Mouse (Mus musculus) adrenal gland, postnatal 36 days (tissue): ENCODE data around the gene Zp3. TPM values are rescaled to one million over a fixed set of nuclear protein-coding genes. Genes with fewer than 3 reads are reported as not detected.

Experiments
- DNase-seq, 2 experiments: peaks; one replicate each; pipeline ENCODE4 v3.0.0; 2021; ENCODE audit warnings: mixed read lengths in 1 of 2
- total RNA-seq, 2 experiments: library from RNA; stranded (reverse); gene quantifications; 2 replicates each; pipeline ENCODE4 v1.2.3; 2021

Gene Zp3
- total RNA-seq, 2 experiments from 2014 or later, result not detected

DNA sequence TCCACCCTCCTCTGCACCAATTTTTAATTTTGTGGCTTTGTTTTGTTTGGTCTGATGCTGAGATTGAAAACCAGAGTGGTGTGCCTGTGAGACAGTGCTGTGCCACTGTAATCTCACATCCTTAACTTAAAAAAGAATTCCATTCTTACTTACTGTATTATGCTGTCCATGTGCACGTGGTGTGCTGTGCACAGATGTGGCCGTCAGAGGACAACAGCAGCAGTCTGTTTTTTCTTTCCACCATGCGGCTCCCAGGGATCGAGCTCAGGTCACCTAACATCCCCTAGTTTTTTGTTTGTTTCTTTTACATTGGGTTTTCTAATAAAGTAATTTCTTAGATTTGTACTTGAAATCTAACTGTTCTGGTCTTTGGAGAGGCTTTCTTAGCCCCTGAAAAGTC is 24.6 kb downstream of the Zp3 start:
- no peak for DNase-seq

DNA sequence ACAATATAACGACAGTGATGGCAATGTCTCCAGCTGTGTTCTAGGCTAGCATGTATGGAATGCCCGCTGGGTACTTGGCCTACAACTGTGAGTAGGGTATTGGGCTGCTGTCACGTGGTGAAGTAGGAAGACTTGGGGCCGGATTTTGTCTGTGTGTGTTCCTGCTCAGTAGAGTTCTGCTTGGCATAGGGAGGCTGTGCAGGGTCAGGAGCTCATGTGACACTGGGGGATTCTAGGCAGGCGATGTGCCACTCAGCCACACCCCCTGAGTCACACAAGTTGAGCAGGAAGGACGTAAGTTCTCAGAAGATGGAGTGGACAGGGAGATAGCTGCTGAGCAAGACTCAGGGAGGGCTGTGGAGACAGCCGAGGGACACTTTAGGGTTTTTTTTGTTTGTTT is 27.8 kb downstream of the Zp3 start:
- DNase-seq, result peak; percentile 37 to 40

DNA sequence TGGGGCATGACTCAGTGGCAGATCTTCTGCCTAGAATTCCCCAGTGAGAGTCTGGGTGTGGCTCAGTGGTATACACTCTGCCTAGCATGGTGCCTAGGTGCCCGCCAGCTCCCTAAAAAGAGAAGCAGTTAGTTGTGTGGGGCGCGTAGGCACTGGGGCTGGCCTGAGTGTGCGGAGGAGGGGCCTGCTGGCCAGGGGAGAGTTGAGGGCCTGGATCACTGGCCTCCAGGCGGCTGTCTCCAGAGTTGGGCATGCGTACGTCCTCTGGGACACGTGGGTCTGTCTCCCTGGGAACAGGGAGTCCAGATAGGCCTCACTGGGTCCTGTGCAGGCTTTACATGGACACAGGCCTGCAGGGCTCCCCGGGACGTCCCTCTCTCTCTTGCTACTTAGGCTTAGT is 35.0 kb downstream of the Zp3 start:
- DNase-seq, result peak in 1 of 2 experiments; percentile 47

DNA sequence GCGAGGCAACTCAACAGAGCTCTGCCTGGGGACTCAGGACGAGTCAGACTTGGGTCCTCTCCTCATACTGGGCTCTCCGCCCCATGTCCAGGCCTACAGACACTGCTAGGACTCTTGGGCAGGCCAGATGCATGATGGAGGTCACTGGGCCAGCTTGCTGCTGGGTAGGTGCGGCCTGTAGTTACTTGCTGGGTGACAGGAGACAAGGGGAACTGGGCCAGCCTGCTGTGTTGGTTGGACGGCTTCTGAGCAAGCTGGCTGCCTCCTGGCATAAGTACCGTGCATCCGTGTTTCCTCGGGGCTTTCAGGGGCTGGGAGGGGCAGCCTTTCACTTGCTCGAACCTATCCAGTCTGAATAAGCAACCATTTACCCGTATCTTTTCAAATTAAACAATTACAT is 35.7 kb downstream of the Zp3 start:
- DNase-seq, result peak in 1 of 2 experiments; percentile 23

DNA sequence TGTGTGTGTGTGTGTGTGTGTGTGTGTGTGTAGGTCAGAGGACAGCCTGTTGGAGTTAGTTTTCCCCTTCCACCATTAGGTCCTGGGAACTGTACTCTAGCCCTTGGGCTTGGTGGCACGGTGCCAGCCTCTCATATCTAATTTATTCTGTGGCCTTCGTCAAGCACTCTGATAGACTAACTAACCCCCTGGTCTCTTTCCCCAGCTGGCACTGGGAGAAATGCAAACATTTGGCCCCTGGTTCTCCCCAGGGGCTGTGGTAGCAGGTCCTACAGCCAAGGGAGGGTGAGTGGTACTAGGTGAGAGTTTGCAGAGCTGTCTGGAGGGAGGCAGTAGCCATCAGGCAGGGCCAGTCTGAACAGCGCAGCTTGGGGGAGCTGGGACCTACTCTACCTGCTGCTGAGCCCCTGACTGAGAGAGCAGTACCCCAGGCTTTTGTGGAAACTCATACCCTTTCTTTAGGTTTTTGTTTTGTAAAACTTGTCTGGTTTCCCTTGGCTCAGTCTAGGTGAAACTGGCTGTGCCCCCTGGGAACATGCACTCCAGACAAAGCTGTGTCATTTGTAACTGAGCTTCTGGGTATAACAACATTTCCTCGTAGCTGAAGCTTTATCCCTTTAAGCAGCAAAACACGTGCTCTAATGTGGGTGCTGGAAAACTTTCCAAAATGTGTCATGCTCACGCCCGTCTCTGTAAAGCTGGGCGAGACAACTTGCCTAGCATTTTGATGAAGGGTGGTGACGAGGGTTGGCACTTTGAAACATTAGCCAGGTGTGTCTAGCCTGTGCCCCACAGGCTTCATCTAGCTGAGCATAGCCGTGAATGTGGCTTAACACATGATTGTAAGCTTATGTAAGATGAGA is 36.3 kb downstream of the Zp3 start:
- DNase-seq, result peak; percentile 70 to 79

DNA sequence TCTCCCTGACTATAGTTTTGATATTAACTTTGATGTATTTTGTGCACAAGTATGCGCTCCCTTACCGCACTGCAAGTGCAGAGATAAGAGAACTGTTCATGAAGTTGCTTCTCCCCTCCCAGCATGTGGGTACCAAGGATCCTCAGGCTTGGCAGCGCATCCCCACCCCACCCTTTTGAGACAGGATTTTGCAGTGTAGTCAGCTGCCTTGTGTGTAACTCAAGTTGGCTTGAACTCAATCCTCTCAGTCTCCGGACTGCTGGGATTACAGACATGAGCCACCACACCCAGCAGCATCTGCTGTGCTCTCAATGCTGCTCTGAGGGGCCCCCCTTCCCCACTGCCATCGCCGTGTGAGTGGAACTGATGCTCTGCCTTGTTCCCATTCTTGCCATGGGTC is 37.4 kb downstream of the Zp3 start:
- no peak for DNase-seq

DNA sequence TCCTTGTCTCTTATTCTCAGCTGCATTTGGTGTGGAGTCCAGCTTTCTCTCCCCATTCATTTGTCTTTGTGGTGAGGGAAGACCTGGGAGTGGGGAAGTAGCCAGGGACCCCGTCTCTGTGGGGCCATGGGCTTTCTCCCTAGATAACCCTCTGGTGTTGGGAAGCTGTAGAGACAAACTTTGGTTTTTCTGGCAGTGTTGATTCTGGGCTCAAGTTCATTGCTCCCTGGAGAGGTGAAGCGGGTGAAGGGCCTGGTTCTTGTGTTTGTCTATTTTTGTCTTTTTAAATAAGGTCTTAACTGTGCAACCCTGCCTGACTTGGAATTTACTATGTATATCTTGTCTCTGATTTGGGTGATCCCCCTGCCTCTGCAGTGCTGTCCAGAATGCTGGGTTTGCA is 38.8 kb downstream of the Zp3 start:
- no peak for DNase-seq

DNA sequence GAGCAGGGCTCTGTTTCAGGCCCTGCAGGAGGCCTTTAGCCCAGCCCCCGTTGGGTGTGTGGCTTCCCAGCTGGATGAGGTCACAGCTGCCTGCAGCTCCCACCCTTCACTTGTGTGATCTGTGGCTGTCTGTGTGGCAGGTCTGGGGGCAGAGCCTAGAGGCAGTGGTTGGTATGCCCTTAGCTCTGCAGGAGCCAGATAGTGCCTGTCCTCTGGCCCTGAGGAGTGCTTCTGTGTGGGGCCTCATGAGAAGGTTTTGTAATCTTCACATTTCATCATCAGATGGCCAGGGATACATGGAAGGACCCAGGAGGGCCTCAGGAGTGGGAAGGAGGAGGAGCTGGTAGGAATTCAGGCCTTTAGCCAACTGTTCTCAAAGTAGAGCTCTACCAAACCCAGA is 40.0 kb downstream of the Zp3 start:
- DNase-seq, result peak in 1 of 2 experiments; percentile 25

DNA sequence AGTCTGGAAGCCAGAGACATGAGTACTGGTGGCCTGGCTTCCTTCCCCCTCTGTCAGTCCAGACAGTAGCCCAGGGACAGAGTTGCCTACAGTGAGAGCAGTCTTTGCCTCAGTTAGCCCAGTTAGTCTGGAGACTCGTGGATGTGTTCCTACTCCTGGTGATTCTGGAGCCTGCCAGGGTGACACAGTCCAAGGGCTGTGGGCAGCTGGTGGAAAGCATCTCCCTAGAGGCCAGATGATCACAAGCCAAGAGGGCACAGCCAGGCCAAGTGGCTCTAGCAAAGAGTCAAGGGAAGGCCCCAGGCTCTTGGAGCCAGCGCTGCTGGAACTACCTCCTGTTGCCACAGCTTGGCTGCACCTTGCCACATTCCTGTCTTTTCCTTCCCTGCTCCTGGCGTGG is 45.8 kb downstream of the Zp3 start:
- peak; percentile 27 to 43 for DNase-seq

DNA sequence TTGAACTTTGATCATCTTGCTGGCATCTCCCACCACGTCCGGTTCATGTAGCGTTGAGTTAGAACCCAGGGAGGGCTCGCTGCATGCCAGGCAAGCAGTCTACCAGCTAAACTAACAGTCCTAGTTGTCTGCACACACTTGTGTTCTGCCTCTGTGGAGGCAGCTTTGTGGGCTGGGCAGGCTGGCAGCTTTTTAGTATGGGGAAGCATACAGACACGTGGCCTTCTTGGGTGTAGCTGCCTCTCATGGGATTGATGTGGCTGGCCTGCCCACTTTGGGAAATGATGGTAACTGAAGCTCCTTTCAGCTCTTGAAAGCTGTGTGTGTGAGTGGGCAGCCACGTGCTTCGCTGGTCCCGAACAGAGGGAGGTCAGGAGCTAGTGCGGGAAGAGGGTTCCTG is 47.0 kb downstream of the Zp3 start:
- no peak for DNase-seq

DNA sequence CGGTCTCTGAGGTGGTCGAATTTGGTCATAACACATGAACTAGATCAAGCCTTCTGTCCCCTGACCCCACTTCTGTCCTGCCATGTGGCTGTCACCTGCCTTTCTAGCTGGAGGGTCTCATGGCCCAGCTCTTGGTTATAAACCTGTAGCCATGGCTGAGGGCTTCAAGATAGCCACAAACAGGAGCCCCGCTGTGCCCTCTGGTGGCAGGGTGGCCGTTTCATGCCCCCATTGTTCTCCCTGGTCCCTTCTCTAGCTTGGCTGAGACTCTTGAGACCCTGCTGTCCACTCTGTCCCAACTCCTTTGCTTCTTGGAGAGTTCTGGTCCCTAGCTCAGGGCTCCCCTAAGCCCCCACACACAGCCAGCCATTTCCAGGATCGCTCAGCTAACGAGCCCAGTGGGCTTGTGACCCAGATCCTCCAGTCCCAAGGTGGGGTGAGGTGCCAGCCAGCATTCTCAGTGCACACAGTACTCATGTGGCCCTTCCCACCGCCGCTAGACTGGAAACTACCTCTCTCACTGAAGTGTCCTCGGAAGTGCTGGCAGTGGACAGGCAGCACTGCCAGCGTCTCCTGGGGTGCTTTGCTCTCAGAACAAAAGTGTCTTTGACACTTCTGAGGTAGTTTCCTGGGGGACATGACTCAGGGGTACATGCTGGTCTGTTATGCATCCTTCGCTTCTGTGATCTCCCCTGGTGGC is 47.9 kb downstream of the Zp3 start:
- no peak for DNase-seq

DNA sequence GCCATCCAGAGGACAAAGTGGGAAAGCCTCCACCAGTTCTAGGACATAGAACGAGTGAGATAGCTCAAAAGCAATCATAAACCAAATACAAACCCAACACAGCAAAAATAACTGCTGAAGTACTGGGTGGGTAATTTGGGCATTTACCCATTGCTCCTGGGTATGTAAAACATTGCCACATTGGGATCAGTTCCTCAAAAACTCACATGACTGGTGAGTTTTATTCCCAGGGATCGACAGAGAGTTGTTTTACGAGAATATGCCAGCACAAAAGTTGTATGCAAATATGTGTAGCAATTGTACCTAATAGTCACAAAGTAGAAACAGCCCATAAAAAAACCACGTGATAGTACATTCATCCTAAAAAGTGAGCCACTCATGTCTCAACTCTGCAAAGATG is 55.0 kb downstream of the Zp3 start:
- no peak for DNase-seq

DNA sequence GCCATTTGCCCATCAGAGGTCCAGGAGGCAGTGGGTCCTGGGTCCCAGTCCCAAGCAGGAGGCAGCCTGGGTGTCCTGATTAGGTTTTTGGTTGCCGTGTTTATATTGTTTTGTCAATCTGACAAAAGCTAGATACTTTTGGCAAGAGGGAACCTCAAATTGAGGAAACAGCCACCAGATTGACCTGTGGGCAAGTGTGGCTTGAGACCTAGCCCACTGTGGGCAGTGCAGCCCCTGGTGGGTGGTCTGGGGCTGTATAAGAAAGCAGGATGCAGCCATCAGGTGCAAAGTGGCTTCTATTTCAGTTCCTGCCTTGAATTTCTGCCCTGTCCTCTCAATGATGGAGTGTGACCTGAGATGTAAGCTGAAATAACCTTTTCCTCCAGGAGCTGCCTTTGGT is 55.4 kb downstream of the Zp3 start:
- DNase-seq, result no peak

DNA sequence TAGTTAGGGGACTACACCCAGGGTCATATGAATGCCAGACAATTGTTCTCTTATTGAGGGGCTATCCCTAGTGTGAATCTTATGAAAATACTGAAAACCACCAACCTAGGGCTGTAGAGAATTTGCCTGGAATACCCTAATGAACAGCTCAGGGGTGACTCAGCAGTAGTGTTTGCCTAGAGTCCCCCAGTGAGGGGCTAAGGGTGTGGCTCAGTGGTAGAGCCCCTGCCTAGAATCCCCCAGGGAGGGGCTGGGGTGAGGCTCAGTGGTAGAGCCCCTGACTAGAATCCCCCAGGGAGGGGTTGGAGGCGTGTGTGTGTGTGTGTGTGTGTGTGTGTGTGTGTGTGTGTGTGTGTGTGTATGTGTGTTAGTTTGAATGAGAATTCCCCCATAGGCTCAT is 56.8 kb downstream of the Zp3 start:
- DNase-seq, result no peak

Other genes with a start within 250 kb of the Zp3 start
- gene Tmem120a, start 235.7 kb upstream of the Zp3 start, total RNA-seq, result 10 to 100 TPM; 55.5 to 59.9 TPM
- gene Styxl1, start 201.7 kb upstream of the Zp3 start, total RNA-seq, result under 1 TPM; 0.33 to 0.83 TPM
- gene Mdh2, start 201.6 kb upstream of the Zp3 start, total RNA-seq, result 100 to 1,000 TPM; 489 to 545 TPM
- gene Srrm3, start 173.2 kb upstream of the Zp3 start, total RNA-seq, result 1 to 10 TPM; 1.6 to 3.4 TPM
- gene Hspb1, start 92.2 kb upstream of the Zp3 start, total RNA-seq, result 100 to 1,000 TPM in 1 of 2 experiments, 10 to 100 TPM in 1; 85.2 to 330 TPM
- 100 to 1,000 TPM; 499 to 690 TPM for gene Ywhag, start 45.5 kb upstream of the Zp3 start, total RNA-seq
- 1 to 10 TPM; 2.3 to 3.3 TPM for gene Ssc4d, start 5.6 kb upstream of the Zp3 start, total RNA-seq
- 10 to 100 TPM; 13.3 to 17.1 TPM for gene Dtx2, start 14.7 kb downstream of the Zp3 start, total RNA-seq
- gene Upk3b, start 58.4 kb downstream of the Zp3 start, total RNA-seq, result 1 to 10 TPM; 5.3 to 6.8 TPM
- not detected for gene Upk3bl, start 74.4 kb downstream of the Zp3 start, total RNA-seq
- gene Rasa4, start 103.8 kb downstream of the Zp3 start, total RNA-seq, result 10 to 100 TPM; 11.2 to 11.9 TPM
- gene Polr2j, start 136.5 kb downstream of the Zp3 start, total RNA-seq, result 10 to 100 TPM; 69.3 to 96.9 TPM
- 10 to 100 TPM in 1 of 2 experiments, 1 to 10 TPM in 1; 9.6 to 11.5 TPM for gene Lrwd1, start 156.0 kb downstream of the Zp3 start, total RNA-seq
- gene Alkbh4, start 156.0 kb downstream of the Zp3 start, total RNA-seq, result 1 to 10 TPM; 6.8 to 7.5 TPM
- 1 to 10 TPM; 2.8 to 3.0 TPM for gene Orai2, start 190.6 kb downstream of the Zp3 start, total RNA-seq
- gene Prkrip1, start 218.9 kb downstream of the Zp3 start, total RNA-seq, result 10 to 100 TPM; 36.2 to 46.0 TPM